Mouse (Mus musculus) adrenal gland (tissue): Measurements from ENCODE around the gene Rps8.

ENCODE experiments used
- intact Hi-C: fragments of 180-260 bp; cut with DNase I; formaldehyde crosslinking; loops from one replicate; pipeline ENCODE4 v1.15.1; 2025

Rps8 gene

DNA sequence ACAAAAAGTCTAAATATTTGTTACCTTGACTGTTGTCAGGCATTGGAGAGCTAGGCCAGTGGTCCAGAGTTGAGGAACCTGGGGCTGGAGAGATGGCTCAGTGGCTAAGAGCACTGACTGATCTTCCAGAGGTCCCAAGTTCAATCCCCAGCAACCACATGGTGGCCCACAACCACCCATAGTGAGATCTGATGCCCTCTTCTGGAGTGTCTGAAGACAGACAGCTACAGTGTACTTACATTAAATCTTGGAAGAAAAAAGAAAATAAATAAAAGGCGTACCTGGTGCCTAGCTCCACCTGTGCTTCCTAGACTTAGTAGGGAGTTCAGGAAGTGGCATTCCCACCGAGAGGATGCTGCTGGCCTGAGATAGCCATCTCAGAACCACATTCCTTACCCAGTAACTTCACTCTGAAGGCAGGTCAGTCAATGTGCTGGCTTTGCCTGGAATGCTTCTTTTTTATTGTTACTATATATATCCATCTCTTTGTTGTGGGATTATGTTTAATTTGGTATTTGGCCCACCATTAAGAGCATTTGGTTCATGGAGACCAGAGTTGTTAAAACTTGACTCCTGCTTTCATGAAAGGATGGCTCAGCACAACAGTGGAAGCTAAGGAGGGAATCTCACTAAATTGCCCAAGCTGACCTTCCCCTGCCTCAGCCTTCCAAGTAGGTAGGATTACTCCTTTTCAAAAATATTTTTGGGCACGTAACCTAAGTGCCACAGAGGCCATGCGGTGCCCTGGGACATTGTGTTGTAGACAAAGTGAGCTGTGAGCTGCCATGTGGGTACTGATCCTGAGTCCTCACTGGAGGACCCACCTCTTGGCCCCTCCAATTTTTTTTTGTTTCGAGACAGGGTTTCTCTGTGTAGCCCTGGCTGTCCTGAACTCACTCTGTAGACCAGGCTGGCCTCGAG lies 6.5 kb downstream of the Rps8 start:
- intact Hi-C loops = no loop called here

DNA sequence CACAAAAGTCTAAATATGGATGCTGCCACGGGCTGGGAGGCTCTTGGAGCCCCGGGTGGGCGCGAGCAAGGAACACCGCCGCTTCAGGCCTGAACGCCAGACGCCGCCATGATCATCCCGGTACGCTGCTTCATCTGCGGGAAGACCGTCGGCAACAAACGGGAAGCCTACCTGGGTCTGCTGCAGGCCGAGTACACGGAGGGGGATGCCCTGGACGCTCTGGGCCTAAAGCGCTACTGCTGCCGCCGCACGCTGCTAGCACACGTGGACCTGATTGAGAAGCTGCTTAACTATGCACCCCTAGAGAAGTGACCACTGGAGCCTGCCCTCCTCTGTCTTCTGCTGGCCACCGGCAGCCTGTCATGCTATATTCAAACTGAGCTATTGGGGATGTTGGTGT lies 7.2 kb downstream of the Rps8 start:
- intact Hi-C loops = no loop called here

DNA sequence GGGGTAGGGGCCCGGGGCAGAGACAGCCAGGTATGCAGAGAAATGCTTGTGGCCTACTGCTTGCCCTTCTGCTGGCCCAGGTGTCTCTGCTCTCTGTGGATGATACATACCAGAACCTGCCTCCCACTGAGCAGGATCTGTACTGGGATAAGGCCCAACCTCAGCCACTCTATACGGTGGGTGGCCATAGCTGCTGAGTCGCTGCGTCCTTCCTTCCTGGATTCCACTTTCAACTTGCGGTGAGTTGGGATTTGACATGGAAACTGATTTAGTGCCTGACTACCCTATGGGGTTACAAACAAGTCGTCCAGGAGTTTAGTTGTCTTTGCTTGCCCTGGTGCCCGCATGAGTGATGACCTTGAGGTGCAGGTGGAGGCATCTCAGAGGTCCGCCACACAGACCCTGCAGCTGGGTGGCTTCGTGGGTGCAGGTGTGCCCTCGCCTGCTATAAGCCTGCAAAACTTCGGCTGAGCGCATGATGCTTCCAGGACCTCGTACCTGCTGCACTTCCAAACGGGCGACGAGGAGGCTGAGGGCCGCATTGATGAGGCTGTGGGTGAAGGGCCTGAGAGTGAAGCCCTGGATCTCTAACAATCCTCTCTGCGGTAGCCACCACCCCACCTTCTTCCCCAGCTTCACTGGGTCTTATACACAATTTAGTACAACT lies 7.9 kb downstream of the Rps8 start:
- intact Hi-C loops = no loop called here

DNA sequence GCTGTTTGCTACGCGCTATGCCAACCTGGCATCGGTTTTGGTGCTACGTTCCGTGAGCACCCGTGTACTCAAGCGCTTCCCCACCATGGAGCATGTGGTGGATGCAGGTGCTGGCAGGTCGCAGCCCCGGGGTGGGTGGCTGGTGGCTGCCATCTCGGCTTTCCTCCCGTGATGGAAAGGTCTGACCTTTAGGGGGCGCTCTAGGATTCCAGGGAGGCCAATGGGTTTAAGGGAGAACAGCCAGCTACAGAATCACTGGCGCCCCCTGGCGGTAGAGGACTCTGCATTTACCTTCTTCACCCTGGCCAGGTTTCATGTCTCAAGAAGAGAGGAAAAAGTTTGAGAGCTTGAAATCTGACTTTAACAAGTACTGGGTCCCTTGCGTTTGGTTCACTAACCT lies 9.9 kb downstream of the Rps8 start:
- intact Hi-C loops = no loop called here

DNA sequence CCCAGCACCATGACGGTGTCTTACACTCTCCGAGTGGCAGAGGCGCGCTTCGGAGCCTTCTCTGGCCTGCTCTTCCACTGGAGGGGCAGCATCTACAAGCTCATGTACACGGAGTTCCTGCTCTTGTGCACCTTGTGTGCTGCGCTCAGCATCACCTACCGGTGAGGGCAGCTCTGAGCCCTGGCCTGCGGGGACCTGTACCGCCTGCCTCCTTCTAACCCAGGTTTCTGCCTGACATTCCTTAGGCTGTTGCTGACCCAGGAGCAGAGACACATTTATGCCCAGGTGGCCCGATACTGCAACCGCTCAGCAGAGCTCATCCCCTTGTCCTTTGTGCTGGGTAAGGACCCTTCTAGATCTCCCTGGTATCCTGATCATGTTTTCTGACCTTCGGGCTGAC lies 10.8 kb downstream of the Rps8 start:
- intact Hi-C loops = no loop called here

DNA sequence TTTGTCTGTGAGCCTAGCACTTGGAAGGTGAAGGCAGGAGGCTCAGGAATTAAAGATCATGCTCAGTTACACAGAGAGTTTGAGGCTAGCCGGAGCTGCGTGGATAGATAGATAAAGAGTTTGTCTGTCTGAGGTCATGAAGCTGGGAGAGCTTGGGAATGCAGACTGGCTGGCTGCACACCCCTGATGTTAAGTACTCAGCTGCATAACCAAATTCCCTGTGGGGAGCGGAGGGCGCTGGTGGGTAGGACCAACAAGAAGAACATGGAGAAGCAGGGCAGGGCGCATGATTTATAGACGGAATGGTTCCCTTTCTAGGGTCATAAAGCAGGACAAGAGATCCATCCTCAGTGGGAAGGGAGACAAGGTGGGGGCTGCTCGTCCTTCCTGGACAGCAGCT lies 13.0 kb downstream of the Rps8 start:
- intact Hi-C loops = loop anchor here (5.0 kb wide), 3 partner anchors 41 to 316 kb away; no protein-coding TSS in a partner anchor

DNA sequence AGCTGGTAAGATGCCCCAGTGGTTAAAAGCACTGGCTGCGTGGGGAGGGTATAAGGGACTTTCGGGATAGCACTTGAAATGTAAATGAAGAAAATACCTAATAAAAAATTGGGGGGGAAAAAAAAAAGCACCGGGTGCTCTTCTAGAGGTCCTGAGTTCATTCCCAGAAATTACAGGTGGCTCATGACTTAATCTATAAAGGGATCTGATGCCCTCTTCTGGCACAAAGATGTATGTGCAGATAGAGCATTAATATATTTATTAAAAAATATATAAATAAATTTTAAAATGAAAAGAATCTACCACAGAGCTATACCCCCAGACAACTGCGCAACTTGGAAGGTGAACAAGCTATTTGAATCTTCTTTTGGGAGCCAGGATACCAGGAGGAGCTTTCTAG lies 15.4 kb downstream of the Rps8 start:
- intact Hi-C loops = loop anchor here (5.0 kb wide), 3 partner anchors 38 to 313 kb away; no protein-coding TSS in a partner anchor

DNA sequence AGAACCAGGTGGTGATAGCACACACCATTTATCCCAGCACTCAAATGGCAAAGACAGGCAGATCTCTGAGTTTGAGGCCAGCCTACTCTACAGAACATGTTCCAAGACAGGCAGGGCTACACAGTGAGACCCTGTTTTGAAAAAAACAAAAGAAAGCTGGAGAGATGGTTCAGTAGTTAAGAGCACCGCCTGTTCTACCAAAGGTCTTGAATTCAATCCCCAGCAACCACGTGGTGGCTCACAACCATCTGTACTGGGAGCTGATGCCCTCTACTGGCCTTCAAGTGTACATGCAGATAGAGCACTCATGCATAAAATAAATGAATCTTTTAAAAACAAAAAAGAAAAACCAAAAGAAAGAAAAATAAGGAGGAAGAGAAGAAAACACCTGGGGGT lies 16.8 kb downstream of the Rps8 start:
- intact Hi-C loops = no loop called here

DNA sequence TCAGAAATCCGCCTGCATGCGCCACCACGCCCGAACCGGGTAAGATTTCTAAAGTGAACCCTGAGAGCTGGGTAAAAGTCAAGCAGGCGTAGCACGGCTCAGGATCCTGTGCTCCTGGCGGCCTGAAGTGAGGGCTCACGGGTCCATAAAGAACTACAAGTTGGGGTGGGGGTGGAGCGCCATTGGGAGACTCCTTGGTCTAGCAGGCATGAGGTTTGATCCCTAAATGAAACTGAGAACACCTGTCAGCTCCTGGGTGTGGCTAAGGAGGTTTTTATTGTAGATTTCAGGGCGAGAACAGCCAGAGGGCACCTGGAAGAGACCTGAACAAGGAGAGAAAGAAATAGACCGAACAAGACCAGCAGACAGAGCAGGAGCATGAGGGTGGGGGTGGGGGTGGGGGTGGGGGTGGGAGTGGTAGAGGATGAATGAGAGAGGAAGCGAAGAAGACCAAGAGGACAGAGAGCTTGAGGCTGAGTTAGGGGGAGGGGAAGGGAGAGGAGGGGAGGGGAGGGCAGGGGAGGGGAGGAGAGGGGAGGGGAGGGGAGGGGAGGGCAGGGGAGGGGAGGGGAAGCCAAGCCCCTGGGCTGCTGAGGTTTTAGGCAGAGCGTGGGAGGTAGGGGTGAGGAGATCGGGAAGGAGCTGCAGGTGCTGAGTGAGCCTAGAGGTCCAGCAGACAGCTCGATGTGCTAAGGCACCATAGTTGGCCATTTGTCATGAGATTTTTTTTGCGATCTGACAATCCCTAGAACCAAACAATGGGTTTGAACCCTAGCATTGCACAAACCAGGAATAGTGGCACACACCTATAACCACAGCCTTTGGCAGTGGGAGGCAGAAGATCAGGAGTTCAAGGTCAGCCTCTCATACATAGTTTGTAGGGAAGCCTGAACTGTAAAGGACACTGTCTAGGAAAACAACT lies 17.5 kb downstream of the Rps8 start:
- intact Hi-C loops = no loop called here

DNA sequence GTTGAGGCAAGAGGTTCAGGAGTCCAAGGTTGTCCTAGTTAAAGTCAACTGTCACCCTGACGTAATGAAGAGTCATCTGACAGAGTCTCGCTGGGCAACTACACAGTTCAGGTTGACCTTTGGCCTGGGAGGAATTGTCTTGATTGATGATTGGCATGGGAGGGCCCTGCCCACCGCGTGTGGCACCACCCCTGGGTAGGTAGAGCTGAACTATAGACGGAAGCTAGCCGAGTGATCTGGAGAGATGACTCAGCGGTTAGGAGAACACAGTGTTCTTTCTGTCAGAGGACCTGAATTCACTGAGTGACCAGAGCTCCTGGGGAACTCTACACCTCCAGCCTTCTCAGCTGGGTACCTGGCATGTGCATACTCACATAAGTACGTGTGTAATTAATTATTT lies 20.0 kb downstream of the Rps8 start:
- intact Hi-C loops = no loop called here

DNA sequence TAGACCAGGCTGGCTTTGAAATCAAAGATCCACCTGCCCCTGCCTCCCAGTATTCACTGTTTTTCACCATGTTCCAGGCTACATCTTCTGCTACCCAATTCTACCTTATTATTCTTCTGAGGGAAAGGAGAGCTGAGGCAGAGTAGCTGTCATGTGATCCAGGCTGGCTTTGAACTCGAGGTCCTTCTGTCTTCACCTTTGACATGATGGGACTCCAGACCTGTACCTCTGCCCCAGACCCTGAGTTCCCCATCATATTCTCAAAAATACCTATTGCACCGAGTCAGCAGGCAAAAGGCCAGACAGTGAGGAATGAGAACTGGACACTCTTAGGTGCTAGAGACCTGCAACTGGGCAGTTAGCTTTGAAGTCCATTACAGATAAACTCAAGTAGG lies 21.4 kb downstream of the Rps8 start:
- intact Hi-C loops = no loop called here

DNA sequence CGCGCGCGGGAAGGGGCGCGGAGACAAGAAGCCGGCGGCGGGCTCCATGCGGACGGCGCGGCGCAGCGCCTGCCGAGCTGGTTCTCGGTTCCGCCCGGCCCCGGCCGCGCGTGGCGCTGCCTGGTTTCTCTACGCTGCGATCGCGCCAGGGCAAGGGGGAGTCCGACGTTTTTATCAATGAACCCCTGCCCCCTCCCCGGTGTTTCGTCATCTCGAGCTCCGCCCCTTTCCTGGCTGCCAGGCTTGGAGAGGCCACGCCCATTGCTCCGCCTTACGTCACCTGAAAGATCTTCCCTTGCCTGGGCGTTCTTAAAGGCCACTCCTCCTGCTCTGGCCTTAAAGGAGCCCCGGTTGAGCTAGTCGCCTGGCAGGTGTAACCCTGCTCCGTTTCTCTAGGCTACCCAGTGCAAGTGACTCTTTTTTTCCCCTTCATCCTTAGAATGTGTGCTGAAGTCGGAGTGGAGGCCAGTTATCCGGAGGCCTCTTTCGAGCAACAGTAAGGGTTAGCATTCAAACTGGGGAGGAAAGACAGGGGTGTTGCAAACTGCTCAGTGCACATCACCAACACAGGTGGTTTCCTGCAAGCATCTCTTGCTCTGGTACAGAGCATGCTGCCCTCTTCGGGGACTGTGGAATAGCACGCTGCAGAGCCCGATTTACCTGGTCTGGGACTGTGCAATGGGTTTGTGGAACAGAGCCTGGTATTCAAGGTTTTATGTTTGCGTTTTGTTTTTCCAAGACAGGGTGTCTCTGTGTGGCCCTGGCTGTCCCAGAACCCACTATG lies 22.0 kb downstream of the Rps8 start, which contains the start of gene Plk3:
Gene Plk3 (minus strand): TSS at position 147 of the 784 bp plus-strand sequence.
- intact Hi-C loops = no loop called here

DNA sequence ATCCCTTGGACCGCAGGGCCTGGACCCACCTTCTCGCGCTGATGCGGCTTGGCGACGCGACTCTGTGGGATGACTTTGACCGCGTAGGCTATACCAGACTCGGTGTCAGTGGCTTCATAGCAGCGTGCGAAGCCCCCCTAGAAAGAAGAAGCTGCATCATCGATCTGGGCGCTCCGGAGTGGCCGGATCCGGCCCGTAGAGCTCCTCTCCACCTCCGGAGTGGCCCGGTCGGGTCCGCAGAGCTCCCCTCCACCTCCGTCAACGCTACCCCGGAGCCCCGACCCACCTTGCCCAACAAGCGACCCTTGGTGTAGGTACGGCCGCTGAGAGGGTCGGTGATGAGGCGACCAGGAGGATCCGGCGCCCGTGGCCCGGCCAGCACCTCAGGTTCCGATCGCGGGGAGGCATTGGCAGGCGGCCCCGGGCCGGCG lies 22.7 kb downstream of the Rps8 start:
- intact Hi-C loops = no loop called here

DNA sequence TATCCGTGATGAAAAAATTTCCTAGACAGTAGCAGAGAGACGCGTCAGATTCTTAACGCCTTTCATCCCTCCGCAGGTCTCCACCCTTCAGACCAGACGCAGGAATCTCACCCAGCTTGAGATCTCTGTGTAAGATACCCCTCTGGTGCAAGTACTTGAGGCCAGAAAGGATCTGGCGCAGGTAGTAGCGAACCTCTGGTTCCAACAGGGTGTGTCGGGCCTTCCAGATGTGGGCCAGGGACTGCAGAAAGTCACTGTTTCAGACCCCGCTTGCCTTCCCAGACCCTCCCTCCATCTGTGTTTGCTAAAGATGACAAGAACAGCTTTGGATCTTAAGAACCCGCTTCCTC lies 23.3 kb downstream of the Rps8 start:
- intact Hi-C loops = no loop called here

DNA sequence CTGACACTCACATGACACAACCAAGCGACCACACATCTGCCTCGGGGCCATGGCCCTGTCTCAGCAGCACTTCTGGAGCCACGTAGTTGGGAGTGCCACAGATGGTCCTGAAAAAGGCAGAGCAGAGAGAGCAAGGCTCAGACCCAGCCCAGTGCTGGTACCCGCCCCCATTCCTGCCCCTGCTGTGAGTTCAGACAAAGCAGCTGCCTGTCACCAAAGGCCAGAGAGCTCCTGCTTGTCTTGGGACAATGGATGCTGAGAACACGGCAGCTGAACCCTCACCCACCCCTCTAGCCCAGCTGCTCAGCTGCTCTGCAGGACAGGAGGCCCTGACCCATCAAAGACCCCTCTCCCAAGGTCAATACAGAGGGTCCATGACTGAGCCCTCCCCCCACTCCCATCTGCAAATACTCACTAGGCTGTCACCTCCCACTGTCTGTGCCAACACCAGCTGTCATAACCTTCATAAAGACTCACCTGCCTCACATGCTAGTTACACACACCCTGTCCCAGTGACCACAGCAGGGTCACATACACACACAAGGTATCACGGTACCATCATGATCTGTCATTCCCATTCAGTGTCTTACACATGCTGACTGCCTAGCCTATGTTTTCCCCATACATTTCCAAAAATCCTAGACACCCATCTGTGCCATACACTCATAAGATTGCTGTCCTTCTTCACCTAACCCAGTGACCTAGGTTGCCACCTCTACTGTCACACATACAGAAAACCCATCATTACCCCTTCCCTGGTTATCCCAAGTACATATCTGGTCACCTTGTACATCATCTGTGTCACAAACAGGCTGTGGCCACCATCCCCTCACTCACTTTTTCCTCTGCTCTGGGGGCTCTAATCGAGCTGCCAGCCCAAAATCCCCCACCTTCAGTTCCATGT lies 23.9 kb downstream of the Rps8 start:
- intact Hi-C loops = no loop called here

DNA sequence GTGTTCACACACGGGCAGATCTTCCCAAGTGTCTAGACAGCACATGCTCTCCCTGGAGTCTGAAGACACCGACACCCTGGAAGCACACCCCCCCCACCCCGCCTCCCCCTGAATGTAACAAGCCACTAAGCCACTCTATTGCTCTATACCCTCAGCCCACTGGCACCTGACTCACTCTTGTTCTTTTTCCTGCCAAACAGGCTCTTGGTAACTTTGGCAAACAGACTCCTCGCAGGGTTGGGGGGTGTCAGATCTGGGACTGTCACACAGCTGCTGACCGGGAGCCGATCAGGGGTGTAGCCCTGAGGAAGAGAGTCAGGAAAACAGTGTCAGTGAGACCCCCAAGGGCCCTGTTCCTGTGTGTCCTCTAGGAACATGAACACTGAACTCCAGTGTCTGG lies 24.8 kb downstream of the Rps8 start:
- intact Hi-C loops = no loop called here

DNA sequence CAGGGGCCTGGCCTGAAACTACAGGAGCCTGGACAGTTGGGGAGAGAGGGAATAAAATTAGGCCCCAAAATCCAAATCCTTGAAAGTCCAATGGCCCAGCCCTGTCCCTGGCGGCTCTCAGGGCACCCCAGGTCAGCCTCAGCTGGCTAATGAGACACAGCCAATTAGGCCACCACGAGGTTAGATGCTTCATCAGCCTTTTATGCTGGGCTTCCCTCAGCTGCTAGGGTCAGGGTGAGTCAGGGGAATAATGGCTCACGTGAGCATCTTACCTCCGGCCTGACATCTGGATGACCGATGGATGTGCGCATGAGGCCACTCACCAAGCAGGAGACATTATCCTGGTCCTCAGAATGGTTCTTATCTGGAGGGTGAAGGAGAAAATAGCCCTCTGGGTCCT lies 25.3 kb downstream of the Rps8 start:
- intact Hi-C loops = no loop called here

DNA sequence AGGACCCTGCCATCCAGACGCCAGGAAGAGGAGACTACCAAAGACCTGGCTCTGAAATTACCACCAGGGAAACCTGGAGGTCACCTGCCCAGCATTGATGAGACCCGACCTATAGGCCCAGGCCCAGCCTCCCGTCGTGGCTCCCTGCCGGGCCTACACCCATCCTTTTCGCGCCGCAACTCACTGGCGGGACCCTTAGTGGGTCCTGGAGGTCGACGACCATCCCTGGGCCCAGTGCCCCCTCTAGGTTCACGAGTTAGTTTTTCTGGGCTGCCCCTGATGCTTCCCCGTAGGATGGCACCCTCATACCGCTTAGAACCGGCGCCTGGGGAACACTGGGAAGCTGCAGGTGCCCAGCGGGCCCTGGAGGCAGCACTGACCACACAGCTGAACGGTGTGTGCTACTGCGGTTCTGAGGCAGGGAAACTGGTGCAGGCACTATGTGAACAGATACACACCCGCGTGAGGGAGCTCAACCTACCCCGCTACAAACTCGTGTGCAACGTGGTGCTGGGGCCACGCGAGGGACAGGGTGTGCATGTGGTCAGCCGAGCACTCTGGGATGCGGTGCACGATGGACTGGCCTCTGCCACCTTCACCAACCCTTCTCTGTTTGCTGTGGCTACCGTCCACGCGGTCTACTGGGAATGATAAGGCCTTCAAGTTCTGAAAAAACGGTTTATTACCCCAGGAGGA lies 27.9 kb downstream of the Rps8 start:
- intact Hi-C loops = no loop called here

DNA sequence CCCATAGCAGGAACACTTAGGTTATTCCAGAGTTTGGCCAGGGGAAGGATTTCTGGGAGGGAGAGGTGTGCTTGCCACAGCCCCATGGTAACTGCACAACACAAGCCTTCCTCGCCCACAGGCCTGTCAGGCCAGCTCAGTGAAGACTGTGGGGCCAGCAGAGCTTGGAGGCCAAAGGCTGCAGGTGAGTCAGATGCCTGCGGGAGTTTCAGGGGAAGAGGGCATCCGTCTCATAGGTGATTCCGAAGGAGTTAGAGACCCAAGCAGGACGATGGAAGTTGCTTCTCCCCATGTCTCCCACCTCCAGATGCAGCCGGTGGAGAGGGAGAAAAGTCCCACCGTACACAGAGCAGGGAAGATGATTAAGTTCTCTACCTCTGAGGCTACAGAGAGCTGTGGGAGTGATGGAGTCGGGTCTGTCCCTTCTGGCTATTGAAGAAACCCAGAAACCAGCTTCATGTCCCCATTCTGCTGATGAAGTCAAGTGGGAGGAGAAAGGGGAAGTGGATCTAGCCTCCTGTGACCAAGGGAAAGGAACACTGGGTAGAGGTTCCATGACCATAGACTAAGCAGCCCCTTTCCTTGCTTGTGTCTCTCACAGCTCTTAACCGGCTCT lies 29.3 kb downstream of the Rps8 start, which contains the start of gene Tctex1d4:
Gene Tctex1d4 (plus strand): TSS at position 120 of the 616 bp plus-strand sequence.
- intact Hi-C loops = no loop called here
